Mouse (Mus musculus) testis, adult 2 months (tissue): Measurements from ENCODE around the gene Lcn9.

Source experiments
- CTCF ChIP-seq: fragments of 200-500 bp; IDR thresholded peaks from 2 replicates; pipeline ENCODE4 v1.5.1; 2012; ENCODE audit warnings: low read depth, mild to moderate bottlenecking, inconsistent platforms, low read length, moderate library complexity; ENCODE audit not compliant: control insufficient read depth, insufficient read depth, insufficient replicate concordance
- POLR2A ChIP-seq: fragments of 200-500 bp; IDR thresholded peaks from 2 replicates; pipeline ENCODE4 v1.6.1; 2012; ENCODE audit warnings: low read depth, mild to moderate bottlenecking, inconsistent platforms, low read length, moderate library complexity; ENCODE audit not compliant: control insufficient read depth

DNA sequence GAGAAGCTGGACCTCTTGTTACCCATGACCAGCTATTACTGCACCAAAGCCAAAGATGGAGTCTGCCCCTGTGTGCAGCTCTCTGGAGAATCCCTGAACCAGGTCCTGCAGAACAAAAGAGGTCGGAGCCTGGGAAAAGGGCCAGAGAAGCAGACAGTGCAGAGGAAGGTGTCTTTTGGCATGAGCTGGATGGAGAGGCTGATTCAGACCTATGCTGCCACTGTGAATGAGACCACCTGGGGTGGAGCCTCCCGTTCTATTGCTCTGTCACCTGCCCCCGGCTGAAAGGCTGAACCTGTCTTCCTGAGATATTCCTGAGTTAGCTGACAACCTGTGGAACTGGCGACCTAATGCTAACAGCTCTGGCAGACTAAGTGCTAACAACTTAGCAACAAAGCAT lies 42.0 kb upstream of the Lcn9 start:
- TF ChIP-seq CTCF (no peak), POLR2A (no peak)
